Mouse (Mus musculus): ENCODE measurements at regions not wholly inside any gene's neighbourhood (a gene's known extent, or its start where the extent isn't known, plus 50 kb on each side); places are given as distances from the start of the nearest gene placed in this dataset.

GRCm38 (mm10) chr17:50407249-50407990 is 101.8 kb upstream of the Plcl2 start:
- H3K27me3 ChIP-seq: no peaks in the 10 kb centered on the region
- no peaks in the 10 kb centered on the region for H3K36me3 ChIP-seq
- no peak for ATAC-seq (replicated peaks; ENCODE audit: insufficient number of reproducible peaks, insufficient read depth, low FRiP score, low read depth)
- H3K4me1 ChIP-seq (replicated peaks): no peaks in the 10 kb centered on the region
- H3K4me2 ChIP-seq: no peak overlapping the region
- H3K27ac ChIP-seq: no peak overlapping the region
- H3K9ac ChIP-seq: no peak overlapping the region
- WGBS: 68% methylated on average over 11 of the region's 11 CpGs
- H3K4me3 ChIP-seq: no peak overlapping the region
- H3K9me3 ChIP-seq (replicated peaks): no peaks in the 10 kb centered on the region

DNA sequence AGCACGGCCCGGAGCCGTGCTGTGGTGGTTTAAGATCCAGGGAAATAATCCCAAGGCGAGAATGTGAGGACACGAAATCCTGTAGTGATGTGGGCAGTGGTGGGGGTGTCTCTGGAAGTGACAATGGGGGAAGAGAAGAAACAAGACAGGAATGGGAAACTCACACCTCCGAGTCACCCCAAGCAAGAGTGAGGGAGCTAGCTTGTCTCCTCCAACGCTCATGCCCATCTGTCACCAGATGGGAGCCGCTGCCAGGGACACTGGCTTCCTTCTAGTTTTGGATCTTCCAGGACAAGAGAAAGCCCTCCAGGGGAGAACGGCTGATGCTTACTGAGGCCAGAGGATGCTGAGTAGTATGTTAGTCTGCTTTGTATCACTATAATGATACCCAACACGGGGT is 100.6 kb upstream of the Plcl2 start:
- WGBS: 85% methylated on average over 10 of the region's 10 CpGs
- no peak overlapping the region for H3K4me3 ChIP-seq
- H3K4me1 ChIP-seq (replicated peaks): no peaks in the 10 kb centered on the region
- H3K9ac ChIP-seq: no peak overlapping the region
- no peaks in the 10 kb centered on the region for H3K36me3 ChIP-seq
- no peak overlapping the region for H3K4me2 ChIP-seq
- no peak for ATAC-seq (replicated peaks; ENCODE audit: insufficient number of reproducible peaks, insufficient read depth, low FRiP score, low read depth)
- no peak overlapping the region for H3K27ac ChIP-seq
- H3K27me3 ChIP-seq: no peaks in the 10 kb centered on the region
- H3K9me3 ChIP-seq (replicated peaks): no peaks in the 10 kb centered on the region

DNA sequence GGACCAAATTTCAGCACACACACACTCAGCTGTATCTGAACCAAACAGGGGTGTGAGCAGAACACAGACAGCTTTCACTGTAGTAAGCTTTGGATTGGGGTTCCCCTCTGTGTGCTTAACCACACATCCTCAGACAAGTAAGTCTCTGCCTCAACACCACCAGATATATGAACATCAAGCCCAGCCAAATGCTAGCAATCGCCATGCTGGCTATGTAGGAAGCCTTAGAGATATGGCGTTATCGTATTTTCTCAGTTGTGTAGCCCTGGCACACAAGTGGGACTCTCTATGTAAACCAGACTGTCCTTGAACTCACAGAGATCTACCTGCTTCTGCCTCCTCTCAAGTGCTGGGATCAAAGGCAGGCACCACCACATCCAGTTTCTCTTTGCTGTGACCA is 99.9 kb upstream of the Plcl2 start:
- H3K36me3 ChIP-seq: no peaks in the 10 kb centered on the region
- H3K4me3 ChIP-seq: no peak overlapping the region
- H3K9ac ChIP-seq: no peak overlapping the region
- 88% methylated on average over 3 of the region's 3 CpGs for WGBS
- no peaks in the 10 kb centered on the region for H3K9me3 ChIP-seq (replicated peaks)
- no peaks in the 10 kb centered on the region for H3K27me3 ChIP-seq
- H3K4me2 ChIP-seq: no peak overlapping the region
- no peaks in the 10 kb centered on the region for H3K4me1 ChIP-seq (replicated peaks)
- H3K27ac ChIP-seq: no peak overlapping the region
- ATAC-seq (replicated peaks; ENCODE audit: insufficient number of reproducible peaks, insufficient read depth, low FRiP score, low read depth): no peak

DNA sequence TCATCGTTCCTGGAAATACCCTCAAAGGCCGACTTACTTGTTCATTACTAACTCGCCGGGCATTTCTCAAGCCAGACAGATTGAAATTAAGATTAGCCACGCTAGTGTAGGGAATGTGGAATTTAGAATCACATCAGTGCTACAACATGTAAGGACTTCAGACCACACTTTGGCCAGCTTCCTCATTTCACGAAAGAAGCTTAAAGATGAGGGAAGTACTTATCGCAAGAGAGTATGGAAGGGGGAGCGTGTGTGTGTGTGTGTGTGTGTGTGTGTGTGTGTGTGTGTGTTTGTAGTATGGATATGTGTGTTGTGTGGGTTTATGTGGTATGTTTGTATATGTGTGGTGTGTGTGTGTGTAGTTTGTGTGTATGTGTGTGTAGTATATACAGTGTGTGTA is 99.3 kb upstream of the Plcl2 start:
- Histone ChIP-seq H3K4me2 (no peak overlapping the region), H3K9me3 (replicated peaks) (no peaks in the 10 kb centered on the region), H3K9ac (no peak overlapping the region), H3K4me3 (no peak overlapping the region), H3K4me1 (replicated peaks) (no peaks in the 10 kb centered on the region), H3K27ac (no peak overlapping the region), H3K27me3 (no peaks in the 10 kb centered on the region), H3K36me3 (no peaks in the 10 kb centered on the region)
- ATAC-seq (replicated peaks; ENCODE audit: insufficient number of reproducible peaks, insufficient read depth, low FRiP score, low read depth): no peak
- 83% methylated on average over 8 of the region's 8 CpGs for WGBS

GRCm38 (mm10) chr17:50410296-50410695 is 98.9 kb upstream of the Plcl2 start:
- Histone ChIP-seq H3K9ac (no peak overlapping the region), H3K27ac (no peak overlapping the region), H3K4me3 (no peak overlapping the region), H3K36me3 (no peaks in the 10 kb centered on the region), H3K9me3 (replicated peaks) (no peaks in the 10 kb centered on the region), H3K4me1 (replicated peaks) (no peaks in the 10 kb centered on the region), H3K4me2 (no peak overlapping the region), H3K27me3 (no peaks in the 10 kb centered on the region)
- whole genome bisulfite sequencing: 94% methylated on average over 3 of the region's 3 CpGs
- no peak for ATAC-seq (replicated peaks; ENCODE audit: insufficient number of reproducible peaks, insufficient read depth, low FRiP score, low read depth)

- no peak overlapping the region for H3K4me3 ChIP-seq
- H3K9me3 ChIP-seq (replicated peaks): no peaks in the 10 kb centered on the region
- WGBS: 88% methylated on average over 5 of the region's 5 CpGs
- no peaks in the 10 kb centered on the region for H3K36me3 ChIP-seq
- H3K9ac ChIP-seq: no peak overlapping the region
- no peak overlapping the region for H3K4me2 ChIP-seq
- no peaks in the 10 kb centered on the region for H3K4me1 ChIP-seq (replicated peaks)
- H3K27ac ChIP-seq: no peak overlapping the region
- ATAC-seq (replicated peaks; ENCODE audit: insufficient number of reproducible peaks, insufficient read depth, low FRiP score, low read depth): no peak
- no peaks in the 10 kb centered on the region for H3K27me3 ChIP-seq
These were observed 96.8 kb upstream of the Plcl2 start for GRCm38 (mm10) chr17:50412446-50412845.

- no peaks in the 10 kb centered on the region; the same call in 1 of the 2 replicates for H3K9me3 ChIP-seq (replicated peaks)
- WGBS: 86% methylated on average over 5 of the region's 5 CpGs
- H3K36me3 ChIP-seq: no peaks in the 10 kb centered on the region
- H3K4me1 ChIP-seq (replicated peaks): no peaks in the 10 kb centered on the region
- no peaks in the 10 kb centered on the region for H3K27me3 ChIP-seq
- no peak overlapping the region for H3K4me3 ChIP-seq
- no peak overlapping the region for H3K27ac ChIP-seq
- H3K4me2 ChIP-seq: no peak overlapping the region
- no peak for ATAC-seq (replicated peaks; ENCODE audit: insufficient number of reproducible peaks, insufficient read depth, low FRiP score, low read depth)
- no peak overlapping the region for H3K9ac ChIP-seq
These were observed 95.3 kb upstream of the Plcl2 start for GRCm38 (mm10) chr17:50413916-50414315.

- Histone ChIP-seq H3K36me3 (no peaks in the 10 kb centered on the region), H3K4me1 (replicated peaks) (no peaks in the 10 kb centered on the region), H3K4me2 (no peak overlapping the region), H3K27ac (no peak overlapping the region), H3K27me3 (no peaks in the 10 kb centered on the region), H3K9ac (no peak overlapping the region), H3K4me3 (no peak overlapping the region), H3K9me3 (replicated peaks) (no peaks in the 10 kb centered on the region; the same call in 1 of the 2 replicates)
- no peak for ATAC-seq (replicated peaks; ENCODE audit: insufficient number of reproducible peaks, insufficient read depth, low FRiP score, low read depth)
- 75% methylated on average over 2 of the region's 2 CpGs for WGBS
These were observed 93.7 kb upstream of the Plcl2 start for GRCm38 (mm10) chr17:50415331-50416005.

GRCm38 (mm10) chr17:50416119-50416518 is 93.1 kb upstream of the Plcl2 start:
- no peaks in the 10 kb centered on the region; the same call in 1 of the 2 replicates for H3K9me3 ChIP-seq (replicated peaks)
- no peak overlapping the region for H3K27ac ChIP-seq
- no peak overlapping the region for H3K9ac ChIP-seq
- no peaks in the 10 kb centered on the region for H3K36me3 ChIP-seq
- no peaks in the 10 kb centered on the region for H3K27me3 ChIP-seq
- WGBS: 39% methylated on average over 1 of the region's 1 CpGs
- H3K4me1 ChIP-seq (replicated peaks): no peaks in the 10 kb centered on the region
- H3K4me2 ChIP-seq: no peak overlapping the region
- ATAC-seq (replicated peaks; ENCODE audit: insufficient number of reproducible peaks, insufficient read depth, low FRiP score, low read depth): no peak
- no peak overlapping the region for H3K4me3 ChIP-seq

DNA sequence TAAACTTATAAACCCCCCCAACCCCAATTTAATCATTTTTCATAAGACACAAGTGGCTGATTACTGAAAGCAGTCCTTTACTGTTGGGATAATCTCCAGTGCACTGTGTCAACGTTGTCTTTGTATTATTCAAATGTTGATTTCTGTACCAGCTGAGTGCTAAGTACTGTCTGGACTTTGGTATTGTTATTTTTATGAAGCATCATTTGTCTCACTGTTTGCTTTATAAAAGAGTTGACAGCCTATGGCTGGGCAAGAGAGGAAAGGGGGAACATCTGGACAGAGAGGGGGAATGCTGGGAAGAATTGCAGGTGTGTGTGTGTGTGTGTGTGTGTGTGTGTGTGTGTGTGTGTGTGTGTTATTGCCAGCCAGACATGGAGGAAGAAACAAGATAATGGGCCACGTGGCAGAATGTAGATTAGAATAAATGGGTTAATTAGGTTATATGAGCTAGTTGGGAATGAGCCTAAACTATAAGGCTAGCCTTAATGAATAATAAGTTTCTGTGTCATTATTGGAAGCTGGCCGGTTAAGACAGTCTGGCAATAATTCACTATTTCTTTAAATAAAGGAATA is 92.6 kb upstream of the Plcl2 start:
- Histone ChIP-seq H3K36me3 (no peaks in the 10 kb centered on the region), H3K27ac (no peak overlapping the region), H3K9me3 (replicated peaks) (no peaks in the 10 kb centered on the region; the same call in 1 of the 2 replicates), H3K4me1 (replicated peaks) (no peaks in the 10 kb centered on the region), H3K4me2 (no peak overlapping the region), H3K27me3 (no peaks in the 10 kb centered on the region), H3K4me3 (no peak overlapping the region), H3K9ac (no peak overlapping the region)
- 64% methylated on average over 3 of the region's 3 CpGs for WGBS
- ATAC-seq (replicated peaks; ENCODE audit: insufficient number of reproducible peaks, insufficient read depth, low FRiP score, low read depth): no peak

DNA sequence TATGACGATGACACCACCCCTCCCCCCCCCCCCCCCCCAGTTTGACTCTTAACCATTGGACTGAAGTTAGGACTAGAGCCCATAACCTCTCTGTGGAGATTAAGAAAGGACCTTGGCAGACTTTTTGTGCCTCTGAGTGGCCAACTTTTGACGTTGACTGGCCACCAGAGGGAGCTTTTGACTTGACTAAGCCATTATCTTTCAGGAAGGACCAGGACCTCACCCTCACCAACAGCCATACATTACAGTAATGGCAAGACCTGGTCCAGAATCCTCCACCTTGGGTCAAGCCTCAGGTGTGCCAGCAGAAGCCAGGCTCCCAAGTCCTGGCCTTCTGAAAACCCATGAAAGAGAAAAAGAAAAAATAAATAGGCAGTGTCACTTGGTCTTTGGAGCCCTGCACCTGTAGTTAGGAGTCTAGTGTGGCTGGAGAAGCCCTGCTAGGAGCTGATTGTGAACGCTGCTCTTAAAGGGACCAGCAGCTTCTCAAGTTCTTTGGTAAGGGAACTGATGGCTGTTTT is 90.3 kb upstream of the Plcl2 start:
- Histone ChIP-seq H3K4me1 (replicated peaks) (no peaks in the 10 kb centered on the region), H3K36me3 (no peaks in the 10 kb centered on the region), H3K27ac (no peak overlapping the region), H3K27me3 (no peaks in the 10 kb centered on the region), H3K9ac (no peak overlapping the region), H3K9me3 (replicated peaks) (no peaks in the 10 kb centered on the region; the same call in 1 of the 2 replicates), H3K4me2 (no peak overlapping the region), H3K4me3 (no peak overlapping the region)
- WGBS: 66% methylated on average over 3 of the region's 3 CpGs
- no peak for ATAC-seq (replicated peaks; ENCODE audit: insufficient number of reproducible peaks, insufficient read depth, low FRiP score, low read depth)
